Mouse (Mus musculus) bone marrow macrophage, adult 2 months (primary cell): Measurements from ENCODE around the gene Ndrg2. TPM values are rescaled to one million over a fixed set of nuclear protein-coding genes. Genes with fewer than 3 reads are reported as not detected.
A peak's percentile ranks its signal among the peaks of the same experiment; 100 is the strongest.

Source experiments
- H3K27ac ChIP-seq: 2 replicates; pipeline ENCODE4 v1.5.1; 2012; ENCODE audit warnings: low read depth, low read length; ENCODE audit not compliant: insufficient read depth
- H3K4me1 ChIP-seq: 2 replicates; pipeline ENCODE4 v1.6.1; 2012; ENCODE audit warnings: low read length; ENCODE audit not compliant: control insufficient read depth, insufficient read depth
- H3K4me3 ChIP-seq: 2 replicates; pipeline ENCODE4 v1.5.1; 2012; ENCODE audit warnings: mild to moderate bottlenecking, low read length, moderate library complexity; ENCODE audit not compliant: insufficient read depth
- CTCF ChIP-seq: IDR thresholded peaks from 2 replicates; pipeline ENCODE4 v1.5.1; 2012; ENCODE audit warnings: low read depth, mild to moderate bottlenecking, low read length, moderate library complexity
- POLR2A ChIP-seq: IDR thresholded peaks from 2 replicates; pipeline ENCODE4 v1.6.1; 2012; ENCODE audit warnings: mild to moderate bottlenecking, low read depth, low read length, borderline replicate concordance
- polyA plus RNA-seq: library from polyadenylated mRNA; stranded (reverse); fragments of >200 nt; gene quantifications from 2 replicates; pipeline ENCODE4 v1.2.4, GENCODE M21; 2012; ENCODE audit not compliant: missing spikeins, insufficient read depth, insufficient read length

Ndrg2 gene
- polyA plus RNA-seq, 1 experiment = 2.5 TPM

DNA sequence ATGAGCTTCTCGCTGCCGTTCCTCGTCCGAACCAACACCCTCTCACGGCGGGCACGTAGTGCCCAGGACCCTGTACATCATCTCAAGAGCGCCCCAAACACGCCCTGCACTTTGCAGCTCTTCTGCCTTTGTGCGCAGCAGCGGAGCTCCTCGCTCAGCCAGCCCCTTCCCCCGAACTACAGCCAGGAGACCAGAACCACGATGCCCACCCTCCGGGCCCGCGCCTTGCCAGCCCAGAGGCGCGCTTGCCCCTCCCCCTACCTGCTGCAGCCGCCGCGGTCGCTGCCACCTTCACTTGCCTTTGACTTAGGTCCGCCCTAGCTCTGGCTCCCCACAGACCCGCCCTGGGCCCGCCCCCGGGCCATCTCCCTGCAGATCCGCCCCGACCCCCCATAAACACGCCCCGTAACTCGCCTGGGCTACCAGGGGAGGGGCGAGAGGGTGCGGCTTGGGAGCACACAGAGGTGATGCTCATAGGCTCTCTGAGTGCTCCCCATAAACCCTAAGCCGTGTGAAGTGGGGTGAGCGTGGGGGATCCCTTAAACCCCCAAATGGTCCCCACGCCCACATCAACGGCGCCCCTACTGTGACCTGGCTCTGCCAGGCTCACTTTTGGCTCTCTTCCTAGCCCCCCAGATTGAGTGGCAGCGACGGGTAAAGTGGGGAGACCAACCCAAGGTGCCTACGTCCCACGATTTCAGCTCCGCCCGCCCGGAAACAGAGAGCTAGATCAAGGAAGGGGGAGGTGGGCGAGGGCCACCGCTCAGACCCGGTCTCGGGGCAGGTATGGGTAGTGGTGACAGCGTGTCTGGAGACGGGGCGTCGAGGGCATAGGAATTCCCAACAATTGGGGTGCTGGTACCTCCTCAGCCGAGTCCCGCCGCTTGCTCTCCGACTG, 647 bp downstream of the Ndrg2 start:
- peak overlapping the region; percentile 49 for H3K4me3 ChIP-seq
- H3K27ac ChIP-seq = no peak overlapping the region
- TF ChIP-seq POLR2A = no peak
- TF ChIP-seq CTCF = no peak
- peaks cover 16% of the 10 kb centered on the region for H3K4me1 ChIP-seq

DNA sequence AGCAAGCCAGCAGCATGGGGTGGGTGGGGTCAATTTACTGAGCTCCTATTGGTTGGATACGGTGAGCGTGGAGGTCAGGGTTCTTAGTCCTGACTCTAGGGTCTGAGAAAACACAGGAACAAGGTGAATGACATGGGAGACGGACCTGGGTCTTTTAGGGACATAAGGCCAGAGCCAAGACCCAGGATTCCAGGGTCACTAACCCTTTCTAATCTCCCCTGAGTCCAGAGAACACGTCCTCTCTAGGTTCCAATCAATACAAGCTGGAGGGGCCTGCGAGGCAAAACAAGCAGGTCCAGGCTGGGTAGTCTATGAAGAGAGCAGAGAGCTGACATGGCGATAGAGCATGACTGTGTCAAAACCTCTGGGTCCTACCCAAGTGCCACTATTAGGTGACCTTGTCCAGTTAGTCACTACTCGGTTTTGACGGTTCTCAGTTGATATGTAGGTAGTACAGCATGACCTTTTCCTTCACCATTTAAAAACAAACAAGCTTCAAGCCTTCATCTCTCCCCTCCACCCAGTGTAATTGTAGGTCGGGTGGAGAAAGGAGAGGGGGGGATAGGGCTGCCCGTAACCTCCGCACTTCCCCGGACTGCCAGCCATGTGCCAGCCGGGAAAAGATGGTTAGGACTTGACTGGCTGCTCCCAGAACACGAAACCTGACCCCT, 1.4 kb downstream of the Ndrg2 start:
- no peak overlapping the region for H3K27ac ChIP-seq
- H3K4me3 ChIP-seq = peak overlapping the region; percentile 49
- peaks cover 18% of the 10 kb centered on the region for H3K4me1 ChIP-seq
- TF ChIP-seq POLR2A (no peak), CTCF (no peak)

DNA sequence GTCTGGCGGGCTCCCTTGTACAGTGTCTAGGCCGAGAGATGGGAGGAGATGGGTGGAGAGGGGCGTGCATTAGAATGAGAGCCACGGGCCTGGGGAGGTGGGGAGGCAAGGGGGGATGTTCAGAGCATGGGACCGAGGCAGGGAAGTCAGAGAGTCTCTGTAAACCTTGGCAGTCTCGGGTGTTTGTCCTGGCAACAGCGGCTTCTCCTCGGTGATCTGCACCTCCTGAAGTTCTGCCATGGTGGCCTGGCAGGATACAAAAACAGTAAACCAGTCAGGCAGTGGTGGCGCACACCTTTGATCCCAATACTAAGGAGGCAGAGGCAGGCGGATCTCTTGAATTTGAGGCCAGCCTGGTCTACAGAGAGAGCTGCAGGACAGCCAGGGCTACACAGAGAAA, 2.7 kb downstream of the Ndrg2 start:
- Histone ChIP-seq H3K4me1 (peaks cover 25% of the 10 kb centered on the region), H3K4me3 (no peak overlapping the region), H3K27ac (no peak overlapping the region)
- no peak for TF ChIP-seq CTCF
- TF ChIP-seq POLR2A = no peak

GRCm38 (mm10) chr14:51906102-51906501, 7.9 kb downstream of the Ndrg2 start:
- no peak overlapping the region for H3K27ac ChIP-seq
- peaks cover 11% of the 10 kb centered on the region for H3K4me1 ChIP-seq
- H3K4me3 ChIP-seq = no peak overlapping the region
- TF ChIP-seq CTCF = no peak
- TF ChIP-seq POLR2A = no peak

GRCm38 (mm10) chr14:51904706-51905105, 9.3 kb downstream of the Ndrg2 start:
- Histone ChIP-seq H3K4me1 (peaks cover 9% of the 10 kb centered on the region), H3K27ac (no peak overlapping the region), H3K4me3 (no peak overlapping the region)
- no peak for TF ChIP-seq CTCF
- no peak for TF ChIP-seq POLR2A

- Histone ChIP-seq H3K27ac (no peak overlapping the region), H3K4me1 (peaks cover 9% of the 10 kb centered on the region), H3K4me3 (no peak overlapping the region)
- TF ChIP-seq CTCF = no peak
- TF ChIP-seq POLR2A = no peak
Measured at GRCm38 (mm10) chr14:51903782-51904181, 10.2 kb downstream of the Ndrg2 start.

GRCm38 (mm10) chr14:51902806-51903710, 10.9 kb downstream of the Ndrg2 start:
- H3K4me1 ChIP-seq = peaks cover 9% of the 10 kb centered on the region
- TF ChIP-seq POLR2A (no peak), CTCF (peak; percentile 95)
- no peak overlapping the region for H3K27ac ChIP-seq
- H3K4me3 ChIP-seq = no peak overlapping the region

DNA sequence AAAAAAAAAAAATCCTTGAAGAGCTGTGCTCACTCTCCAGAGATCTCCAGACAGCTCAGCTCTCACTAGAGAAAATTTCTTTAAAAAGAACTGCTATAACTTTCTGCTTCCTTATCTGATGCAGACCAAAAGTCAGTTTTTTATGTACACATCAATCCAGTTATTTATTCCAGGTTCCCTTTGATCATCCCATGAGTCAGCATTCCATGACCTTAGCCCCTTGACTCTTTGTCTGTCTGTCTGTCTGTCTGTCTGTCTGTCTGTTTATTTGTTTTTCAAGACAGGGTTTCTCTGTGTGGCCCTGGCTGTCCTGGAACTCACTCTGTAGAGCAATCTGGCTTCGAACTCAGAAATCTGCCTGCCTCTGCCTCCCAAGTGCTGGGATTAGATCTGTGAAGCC, 14.6 kb downstream of the Ndrg2 start:
- Histone ChIP-seq H3K27ac (no peak overlapping the region), H3K4me3 (no peak overlapping the region)

DNA sequence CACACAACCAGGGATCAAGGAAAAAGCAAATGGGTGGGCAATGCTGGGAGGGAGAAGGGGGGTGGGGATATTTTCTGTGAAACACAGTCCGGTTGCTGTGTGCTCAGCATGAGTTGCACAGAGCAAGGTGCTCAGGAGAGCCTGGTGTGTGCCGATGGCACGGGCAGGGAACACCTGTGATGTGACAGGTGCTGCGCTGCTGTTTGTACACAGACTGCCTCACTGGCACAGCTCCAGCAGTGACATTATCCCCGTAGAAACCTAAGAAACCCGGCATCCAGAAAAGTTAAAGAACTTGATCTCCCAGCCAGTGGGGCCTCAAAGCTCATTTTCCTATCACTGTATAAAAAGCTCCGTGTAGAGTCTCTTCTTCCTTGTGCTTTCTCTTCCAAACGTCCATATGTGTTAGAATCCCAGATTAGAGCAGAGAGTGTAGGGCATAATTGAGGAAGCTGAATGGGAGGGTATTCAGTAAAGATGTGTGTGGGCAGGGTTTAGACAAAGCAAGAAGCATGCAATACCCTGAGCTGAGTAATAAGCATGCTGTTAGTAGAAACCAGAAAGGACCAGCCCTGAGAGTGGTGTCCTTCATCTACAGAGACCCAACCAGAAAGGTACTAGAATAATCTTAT, 17.3 kb downstream of the Ndrg2 start:
- TF ChIP-seq POLR2A (no peak), CTCF (no peak)
- Histone ChIP-seq H3K27ac (no peak overlapping the region), H3K4me1 (peaks cover 39% of the 10 kb centered on the region), H3K4me3 (no peak overlapping the region)

More for the DNA sequence above, 14.6 kb downstream of the Ndrg2 start:
- peaks cover 25% of the 10 kb centered on the region for H3K4me1 ChIP-seq
- TF ChIP-seq POLR2A = no peak

- peaks cover 39% of the 10 kb centered on the region for H3K4me1 ChIP-seq
Measured at GRCm38 (mm10) chr14:51896019-51896418, 17.9 kb downstream of the Ndrg2 start.

More at GRCm38 (mm10) chr14:51896019-51896418, 17.9 kb downstream of the Ndrg2 start:
- Histone ChIP-seq H3K4me3 (no peak overlapping the region), H3K27ac (no peak overlapping the region)
- TF ChIP-seq POLR2A (no peak), CTCF (no peak)
